Comparison of ENCODE assay signal across 7 mouse cellular contexts in genomic region chr17:47468466-47468865, GRCm38 (mm10). TPM values are rescaled to one million over a fixed set of nuclear protein-coding genes. Genes with fewer than 3 reads are reported as not detected.
DNase-seq lines count a peak whose midpoint lies in the region; ATAC-seq and TF ChIP-seq lines count a peak whose summit lies in the region.

No protein-coding gene starts in this region.

- H3K4me3 ChIP-seq in lung, embryonic 14.5 days (ENCODE audit: low read depth, low read length): peak overlapping the region; percentile 24
- H3K4me3 ChIP-seq in forebrain, embryonic 16.5 days (replicated peaks; ENCODE audit: low read length): peak overlapping the region; percentile 10
- peak overlapping the region; percentile 41 for H3K4me3 ChIP-seq in limb, embryonic 10.5 days

- H3K27me3 ChIP-seq in lung, embryonic 14.5 days (ENCODE audit: insufficient read depth, low read length): peaks cover 28% of the 10 kb centered on the region
- H3K27me3 ChIP-seq in forebrain, embryonic 16.5 days (replicated peaks; ENCODE audit: control insufficient read depth, insufficient read depth, low read length): peaks cover 19% of the 10 kb centered on the region
- H3K27me3 ChIP-seq in limb, embryonic 10.5 days (ENCODE audit: low read depth, poor library complexity, severe bottlenecking): peaks cover 93% of the 10 kb centered on the region

- H3K9ac ChIP-seq in lung, embryonic 14.5 days: peak overlapping the region; percentile 13
- no peak overlapping the region for H3K9ac ChIP-seq in forebrain, embryonic 16.5 days (replicated peaks; ENCODE audit: low read depth, low read length)

- no peak overlapping the region for H3K27ac ChIP-seq in lung, embryonic 14.5 days (ENCODE audit: low read depth)
- no peak overlapping the region for H3K27ac ChIP-seq in forebrain, embryonic 16.5 days (ENCODE audit: low read length)
- H3K27ac ChIP-seq in limb, embryonic 10.5 days: peak overlapping the region; percentile 62; the same call in 1 of the 2 replicates

- ATAC-seq in lung, embryonic 14.5 days (ENCODE audit: insufficient read depth): no peak
- ATAC-seq in forebrain, embryonic 16.5 days: no peak

- peak overlapping the region; percentile 51 for H3K4me2 ChIP-seq in lung, embryonic 14.5 days
- H3K4me2 ChIP-seq in forebrain, embryonic 16.5 days (ENCODE audit: low read length): 0 out of 2 replicates have a peak overlapping the region, but pooled peaks have one; percentile 11

- no peak for DNase-seq in lung, embryonic 14.5 days
- DNase-seq in lung, adult 18-20 months: no peak
- peak; percentile 58 for DNase-seq in limb, embryonic 10.5 days (ENCODE audit: low spot score)
- DNase-seq in retina, postnatal 1 day: peak; percentile 44
- no peak for DNase-seq in urinary bladder, postnatal 36 days (ENCODE audit: low spot score in 2 of 2)
- no peak for DNase-seq in lung, postnatal 10 days

- WGBS in lung, embryonic 14.5 days: 17% methylated on average over 34 of the region's 34 CpGs
- WGBS in forebrain, embryonic 16.5 days: 8% methylated on average over 34 of the region's 34 CpGs
- WGBS in limb, embryonic 10.5 days: 6% methylated on average over 34 of the region's 34 CpGs

- peaks cover 4% of the 10 kb centered on the region; the same call in 1 of the 2 replicates for H3K36me3 ChIP-seq in lung, embryonic 14.5 days (ENCODE audit: insufficient read depth)
- H3K36me3 ChIP-seq in forebrain, embryonic 16.5 days (ENCODE audit: control insufficient read depth, insufficient read depth): no peaks in the 10 kb centered on the region
- peaks cover 3% of the 10 kb centered on the region; the same call in 1 of the 2 replicates for H3K36me3 ChIP-seq in limb, embryonic 10.5 days

- no peaks in the 10 kb centered on the region for H3K9me3 ChIP-seq in lung, embryonic 14.5 days (ENCODE audit: low read depth, low read length)
- H3K9me3 ChIP-seq in forebrain, embryonic 16.5 days (ENCODE audit: control insufficient read depth, low read length): no peaks in the 10 kb centered on the region
- H3K9me3 ChIP-seq in limb, embryonic 10.5 days (replicated peaks): no peaks in the 10 kb centered on the region

- H3K4me1 ChIP-seq in lung, embryonic 14.5 days (ENCODE audit: insufficient read depth): 0 out of 2 replicates have a peak, but pooled peaks cover 4% of the 10 kb centered on the region
- peaks cover 10% of the 10 kb centered on the region; the same call in 1 of the 2 replicates for H3K4me1 ChIP-seq in forebrain, embryonic 16.5 days (replicated peaks; ENCODE audit: control insufficient read depth, insufficient read depth, low read length)
- peaks cover 43% of the 10 kb centered on the region for H3K4me1 ChIP-seq in limb, embryonic 10.5 days

- TF ChIP-seq CTCF in lung, embryonic 14.5 days (IDR thresholded peaks at IDR 0.05; ENCODE audit: low read depth): no peak; the same call in 1 of the 2 replicates

RNA-seq across cellular contexts. Expression of gene 1700001C19Rik, which starts 31.3 kb away (rescaled TPM):
- 0.13 TPM in 1 of 2 replicates, not detected in the other for polyA plus RNA-seq in lung, embryonic 14.5 days (2014; fragmentation: Nextera tagmentation; extraction: Ambion mirVana)
- 0.55 and 0.86 TPM in 2 replicates for polyA plus RNA-seq in forebrain, embryonic 16.5 days (2015; fragmentation: Nextera tagmentation; extraction: Ambion mirVana)
- 0.24 and 0.31 TPM in 2 replicates for polyA plus RNA-seq in limb, embryonic 10.5 days (2016; fragmentation: Nextera tagmentation; extraction: Ambion mirVana)

RNA-seq across cellular contexts. Expression of gene AI661453, which starts 32.1 kb away (rescaled TPM):
- polyA plus RNA-seq in lung, embryonic 14.5 days (2014; fragmentation: Nextera tagmentation; extraction: Ambion mirVana): 2.4 TPM in 2 replicates
- 0.19 and 0.22 TPM in 2 replicates for polyA plus RNA-seq in forebrain, embryonic 16.5 days (2015; fragmentation: Nextera tagmentation; extraction: Ambion mirVana)
- polyA plus RNA-seq in limb, embryonic 10.5 days (2016; fragmentation: Nextera tagmentation; extraction: Ambion mirVana): 0.23 and 0.33 TPM in 2 replicates

RNA-seq across cellular contexts. Expression of gene Taf8, which starts 33.6 kb away (rescaled TPM):
- 22.1 and 26.8 TPM in 2 replicates for polyA plus RNA-seq in lung, embryonic 14.5 days (2014; fragmentation: Nextera tagmentation; extraction: Ambion mirVana)
- 24.9 and 25.7 TPM in 2 replicates for polyA plus RNA-seq in forebrain, embryonic 16.5 days (2015; fragmentation: Nextera tagmentation; extraction: Ambion mirVana)
- 32.1 and 36.8 TPM in 2 replicates for polyA plus RNA-seq in limb, embryonic 10.5 days (2016; fragmentation: Nextera tagmentation; extraction: Ambion mirVana)

RNA-seq across cellular contexts. Expression of gene Ccnd3, which starts 36.4 kb away (rescaled TPM):
- 289 and 308 TPM in 2 replicates for polyA plus RNA-seq in lung, embryonic 14.5 days (2014; fragmentation: Nextera tagmentation; extraction: Ambion mirVana)
- 58.5 and 66.0 TPM in 2 replicates for polyA plus RNA-seq in forebrain, embryonic 16.5 days (2015; fragmentation: Nextera tagmentation; extraction: Ambion mirVana)
- 405 and 413 TPM in 2 replicates for polyA plus RNA-seq in limb, embryonic 10.5 days (2016; fragmentation: Nextera tagmentation; extraction: Ambion mirVana)

Comparison
In these comparisons a context has a peak if more than half of its experiments do, and no peak if none do; other contexts are left out.
1. DNase-seq: peak in limb, embryonic 10.5 days (single experiment) and retina, postnatal 1 day (single experiment); none in lung, embryonic 14.5 days (single experiment), lung, adult 18-20 months (0 of 2), urinary bladder, postnatal 36 days (0 of 2) and lung, postnatal 10 days (single experiment).
2. Peak in every context shown above with its lines, with median percentiles within 50 percentile points of each other: H3K4me3 ChIP-seq.